Mouse (Mus musculus) adrenal gland, adult 10 weeks (tissue): ENCODE measurements around the gene Tas2r114. TPM values are rescaled to one million over a fixed set of nuclear protein-coding genes. Genes with fewer than 3 reads are reported as not detected.

ENCODE experiments used
- polyA plus RNA-seq: library from polyadenylated mRNA; stranded (reverse); fragments of 350-450 nt; fragmentation: Illumina TruSeq; extraction: RNeasy Lipid Tissue Mini Kit (QIAGEN cat#74804); gene quantifications from one replicate; pipeline ENCODE4 v1.2.3, GENCODE M21; 2014; ENCODE audit warnings: low read depth, low replicate concordance

The Tas2r114 gene
- polyA plus RNA-seq: not detected

GRCm38 (mm10) chr6:131689963-131690362 is at the start of gene Tas2r114:
TSS of gene Tas2r114 (minus strand) at chr6:131690063.

GRCm38 (mm10) chr6:131687395-131687794 is 2.5 kb downstream of the Tas2r114 start, which contains the start of gene Tas2r105:
TSS of gene Tas2r105 (minus strand) at chr6:131687495.

GRCm38 (mm10) chr6:131685644-131686043 is 4.2 kb downstream of the Tas2r114 start, which contains the start of gene Tas2r104:
TSS of gene Tas2r104 (minus strand) at chr6:131685744.

GRCm38 (mm10) chr6:131678786-131679185 is 11.1 kb downstream of the Tas2r114 start, which contains the start of gene Tas2r106:
TSS of gene Tas2r106 (minus strand) at chr6:131678886.

GRCm38 (mm10) chr6:131660049-131660448 is 29.8 kb downstream of the Tas2r114 start, which contains the start of gene Tas2r107:
TSS of gene Tas2r107 (minus strand) at chr6:131660149.

Other genes starting within 250 kb of the Tas2r114 start
- not detected for gene 5430401F13Rik, start 203.7 kb downstream of the Tas2r114 start, polyA plus RNA-seq
- not detected for gene Gm6619, start 203.7 kb downstream of the Tas2r114 start, polyA plus RNA-seq
- not detected for gene Tas2r130, start 59.2 kb downstream of the Tas2r114 start, polyA plus RNA-seq
- gene Tas2r107, start 29.9 kb downstream of the Tas2r114 start, polyA plus RNA-seq: not detected
- gene Tas2r106, start 11.2 kb downstream of the Tas2r114 start, polyA plus RNA-seq: not detected
- gene Tas2r104, start 4.3 kb downstream of the Tas2r114 start, polyA plus RNA-seq: not detected
- not detected for gene Tas2r105, start 2.6 kb downstream of the Tas2r114 start, polyA plus RNA-seq